Mouse (Mus musculus): ENCODE measurements around the gene Pgam1.

DNA sequence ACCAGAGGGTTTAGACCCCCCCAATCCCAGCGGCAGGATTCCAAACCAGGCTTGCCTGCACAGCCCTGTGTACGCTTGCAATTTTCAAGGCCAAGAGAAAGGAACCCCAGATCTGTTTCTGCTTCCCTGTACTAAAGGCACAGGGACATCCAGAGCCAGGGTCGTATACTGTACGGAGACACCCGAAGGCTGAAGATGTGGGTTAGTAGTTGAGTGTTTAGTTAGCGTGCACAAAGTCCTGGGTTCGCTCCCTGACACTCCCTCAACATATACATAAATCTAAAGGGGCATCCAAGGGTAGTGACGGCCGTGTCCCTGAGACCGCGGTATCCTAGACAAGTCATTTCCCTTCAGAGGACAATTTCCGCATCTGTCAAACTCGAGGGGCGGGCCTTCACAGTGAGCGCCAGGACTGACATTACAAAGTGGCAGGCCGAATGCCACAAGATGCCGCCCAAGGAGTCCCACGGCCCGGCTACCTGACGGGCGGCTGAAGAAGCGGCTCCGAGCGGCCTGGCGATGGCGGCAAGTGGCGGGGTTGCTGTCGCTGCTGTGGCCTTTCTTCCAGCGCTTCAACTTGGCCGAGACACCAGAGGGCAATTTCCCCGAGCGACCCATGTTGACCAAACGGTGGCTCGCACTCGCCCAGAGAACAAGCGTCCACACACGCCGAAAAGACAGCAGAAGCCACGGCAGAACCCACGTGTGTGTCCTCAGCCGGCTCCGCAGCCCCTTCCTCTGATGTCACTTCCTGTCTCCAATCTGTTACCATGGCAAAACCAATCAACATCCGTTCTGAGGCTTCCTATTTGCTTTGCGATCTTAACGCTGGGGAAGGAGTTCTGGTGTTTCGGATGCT, 16.0 kb upstream of the Pgam1 start, which contains the start of gene Rrp12:
- TF ChIP-seq POLR2A (IDR thresholded peaks at IDR 0.05; ENCODE audit: borderline replicate concordance, low read depth, low read length): no peak
- peak; percentile 8; the same call in 1 of the 2 replicates for TF ChIP-seq CTCF (IDR thresholded peaks at IDR 0.05; ENCODE audit: low read depth, low read length)
